Mouse (Mus musculus) bone marrow macrophage, adult 2 months (primary cell): Measurements from ENCODE around the gene Muc20.

ENCODE experiments used
- CTCF ChIP-seq: IDR thresholded peaks from 2 replicates; pipeline ENCODE4 v1.5.1; 2012; ENCODE audit warnings: low read depth, mild to moderate bottlenecking, low read length, moderate library complexity
- POLR2A ChIP-seq: IDR thresholded peaks from 2 replicates; pipeline ENCODE4 v1.6.1; 2012; ENCODE audit warnings: mild to moderate bottlenecking, low read depth, low read length, borderline replicate concordance

GRCm38 (mm10) chr16:32823487-32823886 lies 26.3 kb upstream of the Muc20 start:
- TF ChIP-seq CTCF (no peak), POLR2A (no peak)
